Mouse (Mus musculus) hindbrain, embryonic 16.5 days (tissue): ENCODE results near the gene Spata45. TPM values are rescaled to one million over a fixed set of nuclear protein-coding genes. Genes with fewer than 3 reads are reported as not detected.

ENCODE experiments used
- ATAC-seq: fragments of 200-750 bp; cut with Nextera tagmentation; 2 replicates; pipeline ENCODE4 v1.8.0; 2017; ENCODE audit warnings: moderate TSS enrichment, moderate library complexity
- H3K27ac ChIP-seq: fragments of 300-500 bp; sonication (generic); 2 replicates; pipeline ENCODE4 v1.5.1; 2014; ENCODE audit warnings: low read depth, mild to moderate bottlenecking, control low read depth, low read length, moderate library complexity
- H3K27me3 ChIP-seq: fragments of 300-500 bp; sonication (generic); replicated peaks from 2 replicates; pipeline ENCODE4 v1.6.1; 2014; ENCODE audit warnings: low read length; ENCODE audit not compliant: control insufficient read depth, insufficient read depth
- H3K36me3 ChIP-seq: fragments of 300-500 bp; sonication (generic); 2 replicates; pipeline ENCODE4 v1.6.1; 2014; ENCODE audit warnings: mild to moderate bottlenecking, low read length, moderate library complexity, mixed read lengths; ENCODE audit not compliant: control insufficient read depth, insufficient read depth
- H3K4me1 ChIP-seq: fragments of 300-500 bp; sonication (generic); 2 replicates; pipeline ENCODE4 v1.6.1; 2014; ENCODE audit warnings: low read depth, low read length; ENCODE audit not compliant: control insufficient read depth, insufficient read depth
- H3K4me2 ChIP-seq: fragments of 300-500 bp; sonication (generic); 2 replicates; pipeline ENCODE4 v1.6.1; 2014; ENCODE audit warnings: mild to moderate bottlenecking, low read length, control low read depth, moderate library complexity
- H3K4me3 ChIP-seq: fragments of 300-500 bp; sonication (generic); 2 replicates; pipeline ENCODE4 v1.5.1; 2014; ENCODE audit warnings: mild to moderate bottlenecking, low read length, control low read depth, moderate library complexity
- H3K9ac ChIP-seq: fragments of 300-500 bp; sonication (generic); 2 replicates; pipeline ENCODE4 v1.6.1; 2014; ENCODE audit warnings: low read depth, mild to moderate bottlenecking, control low read depth, low read length, moderate library complexity
- H3K9me3 ChIP-seq: fragments of 300-500 bp; sonication (generic); 2 replicates; pipeline ENCODE4 v1.6.1; 2014; ENCODE audit warnings: mild to moderate bottlenecking, low read length, moderate library complexity; ENCODE audit not compliant: control insufficient read depth
- WGBS: fragments of 180-500 bp; shearing (Covaris S2); extraction: QIAGEN DNeasy Blood & Tissue Kit; methylation state at CpG from one replicate; pipeline ENCODE4 v1.1.7; 2014; 5-methylcytosine and 5-hydroxymethylcytosine counted together
- polyA plus RNA-seq: library from polyadenylated mRNA; unstranded; fragments of >200 nt; fragmentation: Nextera tagmentation; extraction: Ambion mirVana; gene quantifications from 2 replicates; pipeline ENCODE4 v1.2.1, GENCODE M21; 2015

Spata45 gene
- polyA plus RNA-seq, 1 experiment from 2014 or later: not detected

- no peaks in the 10 kb centered on the region for H3K4me1 ChIP-seq
- no peak for ATAC-seq
- no peak overlapping the region for H3K9ac ChIP-seq
- 86% methylated on average over 7 of the region's 7 CpGs for WGBS
- no peak overlapping the region for H3K4me3 ChIP-seq
- H3K9me3 ChIP-seq: no peaks in the 10 kb centered on the region
- no peaks in the 10 kb centered on the region for H3K36me3 ChIP-seq
- H3K4me2 ChIP-seq: no peak overlapping the region
- no peaks in the 10 kb centered on the region for H3K27me3 ChIP-seq
- H3K27ac ChIP-seq: no peak overlapping the region
These were observed 50.0 kb downstream of the Spata45 start for GRCm38 (mm10) chr1:191086304-191086878.

- Histone ChIP-seq H3K4me3 (no peak overlapping the region), H3K9ac (no peak overlapping the region), H3K27me3 (no peaks in the 10 kb centered on the region), H3K9me3 (no peaks in the 10 kb centered on the region), H3K36me3 (no peaks in the 10 kb centered on the region), H3K27ac (no peak overlapping the region), H3K4me2 (no peak overlapping the region), H3K4me1 (no peaks in the 10 kb centered on the region)
- ATAC-seq: no peak
- 72% methylated on average over 8 of the region's 8 CpGs for WGBS
These were observed 50.5 kb downstream of the Spata45 start for GRCm38 (mm10) chr1:191086960-191087359.

- Histone ChIP-seq H3K4me2 (no peak overlapping the region), H3K9me3 (no peaks in the 10 kb centered on the region), H3K27me3 (no peaks in the 10 kb centered on the region), H3K27ac (no peak overlapping the region), H3K9ac (no peak overlapping the region), H3K4me3 (no peak overlapping the region), H3K4me1 (no peaks in the 10 kb centered on the region), H3K36me3 (no peaks in the 10 kb centered on the region)
- ATAC-seq: no peak
- WGBS: 88% methylated on average over 5 of the region's 5 CpGs
These were observed 51.5 kb downstream of the Spata45 start for GRCm38 (mm10) chr1:191087955-191088354.

GRCm38 (mm10) chr1:191089355-191089754 lies 52.9 kb downstream of the Spata45 start:
- WGBS: 80% methylated on average over 6 of the region's 6 CpGs
- no peak overlapping the region for H3K27ac ChIP-seq

GRCm38 (mm10) chr1:191092050-191092449 lies 55.6 kb downstream of the Spata45 start:
- WGBS: 87% methylated on average over 8 of the region's 8 CpGs
- H3K27me3 ChIP-seq: no peaks in the 10 kb centered on the region
- H3K27ac ChIP-seq: no peak overlapping the region
- H3K9me3 ChIP-seq: no peaks in the 10 kb centered on the region
- H3K9ac ChIP-seq: no peak overlapping the region
- H3K36me3 ChIP-seq: no peaks in the 10 kb centered on the region
- no peak for ATAC-seq
- H3K4me1 ChIP-seq: no peaks in the 10 kb centered on the region
- H3K4me3 ChIP-seq: no peak overlapping the region
- H3K4me2 ChIP-seq: no peak overlapping the region

More at GRCm38 (mm10) chr1:191089355-191089754, 52.9 kb downstream of the Spata45 start:
- Histone ChIP-seq H3K27me3 (no peaks in the 10 kb centered on the region), H3K9ac (no peak overlapping the region), H3K4me1 (no peaks in the 10 kb centered on the region), H3K36me3 (no peaks in the 10 kb centered on the region), H3K9me3 (no peaks in the 10 kb centered on the region), H3K4me2 (no peak overlapping the region), H3K4me3 (no peak overlapping the region)
- ATAC-seq: no peak

Other genes starting within 250 kb of the Spata45 start
- 28.4 and 33.9 TPM in 2 replicates for gene Rps6kc1, start 124.9 kb upstream of the Spata45 start, polyA plus RNA-seq
- 41.4 and 41.8 TPM in 2 replicates for gene Angel2, start 111.5 kb upstream of the Spata45 start, polyA plus RNA-seq
- gene Vash2, start 57.3 kb upstream of the Spata45 start, polyA plus RNA-seq: 76.5 and 84.2 TPM in 2 replicates
- gene Flvcr1, start 10.5 kb upstream of the Spata45 start, polyA plus RNA-seq: 8.5 and 8.6 TPM in 2 replicates
- 16.2 and 16.9 TPM in 2 replicates for gene Tatdn3, start 26.3 kb downstream of the Spata45 start, polyA plus RNA-seq
- 3.6 and 3.9 TPM in 2 replicates for gene Nsl1, start 26.4 kb downstream of the Spata45 start, polyA plus RNA-seq
- 2.5 and 3.9 TPM in 2 replicates for gene Batf3, start 61.2 kb downstream of the Spata45 start, polyA plus RNA-seq
- not detected in 2 replicates for gene Fam71a, start 128.2 kb downstream of the Spata45 start, polyA plus RNA-seq
- gene Atf3, start 181.4 kb downstream of the Spata45 start, polyA plus RNA-seq: 1.7 and 2.1 TPM in 2 replicates